Mouse (Mus musculus): ENCODE measurements around the gene Sh3bp4.

GRCm38 (mm10) chr1:89090676-89091075 is 20.5 kb downstream of the Sh3bp4 start:
- TF ChIP-seq CTCF (IDR thresholded peaks at IDR 0.05; ENCODE audit: extremely low read depth, insufficient read depth, insufficient read length, insufficient replicate concordance): no peak
- TF ChIP-seq POLR2A (IDR thresholded peaks at IDR 0.05; ENCODE audit: low read depth, low read length): no peak
